9 mouse cellular contexts compared by ENCODE assay signal in the genomic region with DNA sequence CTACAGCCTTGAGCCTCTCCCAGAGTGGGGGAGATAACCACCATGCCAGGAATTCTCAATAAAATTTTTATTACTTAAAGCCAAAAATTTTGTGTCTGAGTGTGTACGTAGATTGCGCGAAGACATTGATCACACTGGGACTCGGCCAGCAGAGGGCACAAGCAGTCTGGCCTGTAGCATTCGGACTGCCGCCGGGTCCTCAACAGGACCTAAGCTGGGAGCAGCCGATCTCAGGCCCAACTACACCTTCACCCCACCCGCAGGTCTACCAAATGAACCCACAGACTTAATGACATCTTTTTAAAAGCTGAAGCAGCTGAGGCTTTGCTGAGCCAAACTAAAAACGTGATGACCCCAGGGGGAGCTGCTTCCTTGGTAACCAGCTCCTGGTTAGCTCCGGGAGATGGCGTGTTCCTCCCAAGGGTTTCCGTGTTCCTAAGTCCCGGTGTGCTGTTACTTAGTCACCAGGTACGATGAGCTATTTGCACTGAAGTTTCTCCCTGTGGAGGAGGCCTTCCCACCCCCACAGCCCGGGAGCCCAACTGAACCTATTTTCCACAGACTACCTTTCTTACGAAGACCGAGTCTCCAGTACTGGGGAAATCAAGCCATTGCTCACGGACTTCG. TPM values are rescaled to one million over a fixed set of nuclear protein-coding genes. Genes with fewer than 3 reads are reported as not detected.
A peak's percentile ranks its signal among the peaks of the same experiment; 100 is the strongest.
DNase-seq lines count a peak whose midpoint lies in the region; ATAC-seq and TF ChIP-seq lines count a peak whose summit lies in the region.
"Had no signal": no experiment of that assay in that cellular context is flagged by ENCODE, and none has a peak within 500 bp of the region (broad histone marks: within the 10 kb centered on the region; RNA-seq: fewer than 3 reads in every experiment).

No protein-coding gene starts in this region.

- peaks cover 24% of the 10 kb centered on the region for H3K4me1 ChIP-seq in neural tube, embryonic 15.5 days
- H3K4me1 ChIP-seq in bone marrow, adult 2 months (ENCODE audit: control insufficient read depth, insufficient read depth, low read length), result peaks cover 8% of the 10 kb centered on the region
- peaks cover 15% of the 10 kb centered on the region for H3K4me1 ChIP-seq in hindbrain, embryonic 16.5 days (ENCODE audit: control insufficient read depth, insufficient read depth, low read depth, low read length)
- H3K4me1 ChIP-seq in liver, embryonic 13.5 days (replicated peaks), result peaks cover 70% of the 10 kb centered on the region

- H3K9me3 ChIP-seq in neural tube, embryonic 15.5 days (replicated peaks), result no peaks in the 10 kb centered on the region
- H3K9me3 ChIP-seq in hindbrain, embryonic 16.5 days (ENCODE audit: control insufficient read depth, low read length), result no peaks in the 10 kb centered on the region
- H3K9me3 ChIP-seq in liver, embryonic 13.5 days (replicated peaks), result no peaks in the 10 kb centered on the region

- WGBS in neural tube, embryonic 15.5 days, result 69% methylated on average over 20 of the region's 20 CpGs
- WGBS in bone marrow, adult 2 months, result 53% methylated on average over 20 of the region's 20 CpGs
- WGBS in hindbrain, embryonic 16.5 days, result 61% methylated on average over 20 of the region's 20 CpGs
- 67% methylated on average over 20 of the region's 20 CpGs for WGBS in liver, embryonic 13.5 days (ENCODE audit: insufficient replicate concordance)

- H3K36me3 ChIP-seq in neural tube, embryonic 15.5 days, result peaks cover 35% of the 10 kb centered on the region
- peaks cover 26% of the 10 kb centered on the region for H3K36me3 ChIP-seq in hindbrain, embryonic 16.5 days (ENCODE audit: control insufficient read depth, insufficient read depth, low read length)
- H3K36me3 ChIP-seq in liver, embryonic 13.5 days, result peaks cover 49% of the 10 kb centered on the region

- no peak for TF ChIP-seq POLR2A in bone marrow, adult 2 months (IDR thresholded peaks at IDR 0.05; ENCODE audit: borderline replicate concordance, control insufficient read depth, low read depth, low read length)

- H3K27me3 ChIP-seq in neural tube, embryonic 15.5 days (replicated peaks), result no peaks in the 10 kb centered on the region
- H3K27me3 ChIP-seq in hindbrain, embryonic 16.5 days (replicated peaks; ENCODE audit: control insufficient read depth, insufficient read depth, low read length), result no peaks in the 10 kb centered on the region
- no peaks in the 10 kb centered on the region for H3K27me3 ChIP-seq in liver, embryonic 13.5 days

- no peak overlapping the region for H3K4me3 ChIP-seq in neural tube, embryonic 15.5 days (replicated peaks)
- no peak overlapping the region for H3K4me3 ChIP-seq in bone marrow, adult 2 months (replicated peaks; ENCODE audit: control insufficient read depth, low read depth, low read length)
- no peak overlapping the region for H3K4me3 ChIP-seq in hindbrain, embryonic 16.5 days (ENCODE audit: low read length)
- no peak overlapping the region for H3K4me3 ChIP-seq in liver, embryonic 13.5 days (replicated peaks)
- H3K4me3 ChIP-seq: myocyte had no signal

- ATAC-seq in neural tube, embryonic 15.5 days (ENCODE audit: low FRiP score), result no peak
- ATAC-seq in hindbrain, embryonic 16.5 days, result no peak
- ATAC-seq in liver, embryonic 13.5 days (ENCODE audit: low read depth), result no peak

- H3K4me2 ChIP-seq in neural tube, embryonic 15.5 days, result no peak overlapping the region
- H3K4me2 ChIP-seq in hindbrain, embryonic 16.5 days (ENCODE audit: low read length), result no peak overlapping the region
- H3K4me2 ChIP-seq in liver, embryonic 13.5 days, result no peak overlapping the region

- TF ChIP-seq CTCF in bone marrow, adult 2 months (IDR thresholded peaks at IDR 0.05; ENCODE audit: control insufficient read depth, insufficient read depth, low read length), result peak; percentile 95

- H3K27ac ChIP-seq in neural tube, embryonic 15.5 days (replicated peaks), result no peak overlapping the region
- no peak overlapping the region for H3K27ac ChIP-seq in bone marrow, adult 2 months (ENCODE audit: control insufficient read depth, insufficient read depth, low read depth, low read length, poor library complexity)
- H3K27ac ChIP-seq in hindbrain, embryonic 16.5 days (ENCODE audit: low read depth, low read length), result 0 out of 2 replicates have a peak overlapping the region, but pooled peaks have one; percentile 3
- no peak overlapping the region for H3K27ac ChIP-seq in liver, embryonic 13.5 days

- peak; percentile 53 for DNase-seq in neural tube, embryonic 10.5 days (ENCODE audit: extremely low spot score, low spot score)
- DNase-seq in liver, embryonic 13.5 days, result peak; percentile 44
- peak; percentile 56 for DNase-seq in spleen, adult 12 weeks (ENCODE audit: low spot score)
- no peak for DNase-seq in ovary, postnatal 10 days (ENCODE audit: low spot score)
- no peak for DNase-seq in layer of hippocampus, adult 9-10 months (ENCODE audit: low spot score)

- no peak overlapping the region for H3K9ac ChIP-seq in neural tube, embryonic 15.5 days (replicated peaks)
- H3K9ac ChIP-seq in hindbrain, embryonic 16.5 days (ENCODE audit: low read depth, low read length), result no peak overlapping the region
- H3K9ac ChIP-seq in liver, embryonic 13.5 days, result no peak overlapping the region

RNA-seq across cellular contexts. Expression of a gene that starts 4.8 kb away (rescaled TPM):
- 267 and 291 TPM in 2 replicates for polyA plus RNA-seq in neural tube, embryonic 15.5 days (2015; fragmentation: Nextera tagmentation; extraction: Ambion mirVana)
- 143 and 213 TPM in 2 replicates for polyA plus RNA-seq in bone marrow, adult 2 months (2011; ENCODE audit: insufficient read depth, insufficient read length, low replicate concordance, missing spikeins)
- polyA plus RNA-seq in hindbrain, embryonic 16.5 days (2015; fragmentation: Nextera tagmentation; extraction: Ambion mirVana), result 249 and 250 TPM in 2 replicates
- polyA plus RNA-seq in liver, embryonic 13.5 days (2015; fragmentation: Nextera tagmentation; extraction: Ambion mirVana), result 356 and 373 TPM in 2 replicates

RNA-seq across cellular contexts. Expression of a gene that starts 5.0 kb away (rescaled TPM):
- 99.9 and 132 TPM in 2 replicates for polyA plus RNA-seq in neural tube, embryonic 15.5 days (2015; fragmentation: Nextera tagmentation; extraction: Ambion mirVana)
- 101 and 149 TPM in 2 replicates for polyA plus RNA-seq in bone marrow, adult 2 months (2011; ENCODE audit: insufficient read depth, insufficient read length, low replicate concordance, missing spikeins)
- 104 and 108 TPM in 2 replicates for polyA plus RNA-seq in hindbrain, embryonic 16.5 days (2015; fragmentation: Nextera tagmentation; extraction: Ambion mirVana)
- 189 and 198 TPM in 2 replicates for polyA plus RNA-seq in liver, embryonic 13.5 days (2015; fragmentation: Nextera tagmentation; extraction: Ambion mirVana)

RNA-seq across cellular contexts. Expression of a gene that starts 21.5 kb away (rescaled TPM):
- polyA plus RNA-seq in neural tube, embryonic 15.5 days (2015; fragmentation: Nextera tagmentation; extraction: Ambion mirVana), result 4.8 and 24.7 TPM in 2 replicates
- 239 and 439 TPM in 2 replicates for polyA plus RNA-seq in bone marrow, adult 2 months (2011; ENCODE audit: insufficient read depth, insufficient read length, low replicate concordance, missing spikeins)
- polyA plus RNA-seq in hindbrain, embryonic 16.5 days (2015; fragmentation: Nextera tagmentation; extraction: Ambion mirVana), result 4.8 and 4.9 TPM in 2 replicates
- 28.7 and 29.5 TPM in 2 replicates for polyA plus RNA-seq in liver, embryonic 13.5 days (2015; fragmentation: Nextera tagmentation; extraction: Ambion mirVana)

RNA-seq across cellular contexts. Expression of a gene that starts 24.2 kb away (rescaled TPM):
- 572 and 623 TPM in 2 replicates for polyA plus RNA-seq in neural tube, embryonic 15.5 days (2015; fragmentation: Nextera tagmentation; extraction: Ambion mirVana)
- polyA plus RNA-seq in bone marrow, adult 2 months (2011; ENCODE audit: insufficient read depth, insufficient read length, low replicate concordance, missing spikeins), result 138 and 208 TPM in 2 replicates
- polyA plus RNA-seq in hindbrain, embryonic 16.5 days (2015; fragmentation: Nextera tagmentation; extraction: Ambion mirVana), result 587 and 645 TPM in 2 replicates
- polyA plus RNA-seq in liver, embryonic 13.5 days (2015; fragmentation: Nextera tagmentation; extraction: Ambion mirVana), result 77.7 and 80.2 TPM in 2 replicates

RNA-seq across cellular contexts. Expression of a gene that starts 38.8 kb away (rescaled TPM):
- polyA plus RNA-seq in neural tube, embryonic 15.5 days (2015; fragmentation: Nextera tagmentation; extraction: Ambion mirVana), result 0.17 TPM in 1 of 2 replicates, not detected in the other
- not detected in 2 replicates for polyA plus RNA-seq in bone marrow, adult 2 months (2011; ENCODE audit: insufficient read depth, insufficient read length, low replicate concordance, missing spikeins)
- polyA plus RNA-seq in hindbrain, embryonic 16.5 days (2015; fragmentation: Nextera tagmentation; extraction: Ambion mirVana), result not detected in 2 replicates
- polyA plus RNA-seq in liver, embryonic 13.5 days (2015; fragmentation: Nextera tagmentation; extraction: Ambion mirVana), result not detected in 2 replicates
- polyA plus RNA-seq: myocyte had no signal

Comparison
In these comparisons a context has a peak if more than half of its experiments do, and no peak if none do; other contexts are left out.
1. DNase-seq: peak in neural tube, embryonic 10.5 days (single experiment), liver, embryonic 13.5 days (single experiment) and spleen, adult 12 weeks (single experiment); none in ovary, postnatal 10 days (single experiment) and layer of hippocampus, adult 9-10 months (single experiment).